13 mouse cellular contexts compared by ENCODE assay signal in genomic region chr4:116291561-116291960, GRCm38 (mm10).
DNase-seq lines count a peak whose midpoint lies in the region; ATAC-seq and TF ChIP-seq lines count a peak whose summit lies in the region.
"Had no signal": no experiment of that assay in that cellular context is flagged by ENCODE, and none has a peak within 500 bp of the region (broad histone marks: within the 10 kb centered on the region; RNA-seq: fewer than 3 reads in every experiment).

No protein-coding gene starts in this region.

- H3K27ac ChIP-seq in gastrocnemius, adult 2 months: no peak overlapping the region
- H3K27ac ChIP-seq: liver, embryonic 12.5 days; stomach, embryonic 15.5 days had no signal

- intact Hi-C loops in gastrocnemius, adult 2 months (cut with DNase I): no loop called here

- no peak for DNase-seq in cerebellum, postnatal 4 days (ENCODE audit: low spot score in 2 of 2)
- DNase-seq in layer of hippocampus, adult 9-10 months (ENCODE audit: low spot score): peak; percentile 3
- no peak for DNase-seq in layer of hippocampus, postnatal 14 days (ENCODE audit: low spot score in 2 of 2)
- DNase-seq in cerebellum, adult 11 months: peak; percentile 53
- DNase-seq in cerebellum, postnatal 36 days: peak; percentile 64 to 74
- DNase-seq in gastrocnemius, adult 2 months: no peak
- DNase-seq: adrenal gland, adult 8-10 months; heart, postnatal 14 days; thymus, postnatal 36 days had no signal

- no peak for TF ChIP-seq CTCF in gastrocnemius, adult 2 months (IDR thresholded peaks at IDR 0.05)

- H3K4me3 ChIP-seq in gastrocnemius, adult 2 months: no peak overlapping the region
- H3K4me3 ChIP-seq: liver, embryonic 12.5 days; stomach, embryonic 15.5 days had no signal

- ATAC-seq in cerebellum, adult (ENCODE audit: insufficient number of reproducible peaks, low FRiP score, low TSS enrichment): peak; percentile 36; the same call in 1 of the 2 replicates
- ATAC-seq in inflammation-experienced regulatory T-cells, adult 6 months: no peak
- ATAC-seq: liver, embryonic 12.5 days had no signal

Comparison
In these comparisons a context has a peak if more than half of its experiments do, and no peak if none do; other contexts are left out.
1. DNase-seq: peak in layer of hippocampus, adult 9-10 months (single experiment), cerebellum, adult 11 months (single experiment) and cerebellum, postnatal 36 days (2 of 2); none in cerebellum, postnatal 4 days (0 of 2), layer of hippocampus, postnatal 14 days (0 of 2) and gastrocnemius, adult 2 months (single experiment).